Mouse (Mus musculus): Measurements from ENCODE around the gene Ciao2a.

DNA sequence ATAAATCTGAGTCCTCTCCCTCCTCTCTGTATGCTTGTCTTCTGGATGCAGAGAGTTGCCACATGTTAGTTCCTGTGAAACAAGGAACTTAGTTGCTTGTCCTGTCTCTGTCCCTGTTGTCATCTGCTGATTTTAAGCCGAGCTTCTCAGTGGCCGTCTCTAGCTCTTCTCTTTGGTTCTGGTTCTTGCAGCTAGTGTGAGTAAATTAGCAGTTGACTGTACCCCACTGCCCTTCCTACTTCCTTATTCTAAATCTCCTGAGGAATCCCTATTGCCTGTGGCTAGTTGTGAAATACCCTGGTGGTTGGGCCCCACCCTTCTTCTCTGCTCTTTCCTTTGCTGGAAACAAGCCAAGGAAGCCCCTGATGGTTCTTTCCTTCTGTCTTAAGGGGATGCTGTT, 5.1 kb downstream of the Ciao2a start:
- TF ChIP-seq CTCF (IDR thresholded peaks at IDR 0.05; ENCODE audit: extremely low read depth, insufficient read depth, insufficient read length, insufficient replicate concordance) (no peak), POLR2A (IDR thresholded peaks at IDR 0.05; ENCODE audit: low read depth, low read length) (no peak)
